Mouse (Mus musculus) forebrain, embryonic 14.5 days (tissue): Measurements from ENCODE around the gene Gm10320. TPM values are rescaled to one million over a fixed set of nuclear protein-coding genes. Genes with fewer than 3 reads are reported as not detected.

ENCODE experiments used
- ATAC-seq: fragments of 200-750 bp; cut with Nextera tagmentation; 2 replicates; pipeline ENCODE4 v1.8.0; 2017; ENCODE audit warnings: mild to moderate bottlenecking, moderate library complexity
- DNase-seq: peaks from one replicate; pipeline ENCODE4 v3.0.0-alpha.2; 2015; ENCODE audit warnings: low spot score
- H3K27ac ChIP-seq: fragments of 300-500 bp; sonication (generic); 2 replicates; pipeline ENCODE4 v1.5.1; 2014; ENCODE audit warnings: low read depth, mild to moderate bottlenecking, control low read depth, low read length, moderate library complexity
- H3K27me3 ChIP-seq: fragments of 300-500 bp; sonication (generic); replicated peaks from 2 replicates; pipeline ENCODE4 v1.6.1; 2014; ENCODE audit warnings: low read length, control low read depth, mixed read lengths; ENCODE audit not compliant: control insufficient read depth, insufficient read depth
- H3K36me3 ChIP-seq: fragments of 300-500 bp; sonication (generic); 2 replicates; pipeline ENCODE4 v1.6.1; 2014; ENCODE audit warnings: low read length, control low read depth; ENCODE audit not compliant: control insufficient read depth, insufficient read depth
- H3K4me1 ChIP-seq: fragments of 300-500 bp; sonication (generic); 2 replicates; pipeline ENCODE4 v1.6.1; 2014; ENCODE audit warnings: antibody characterized with exemption, low read length, control low read depth; ENCODE audit not compliant: control insufficient read depth, insufficient read depth
- H3K4me2 ChIP-seq: fragments of 300-500 bp; sonication (generic); 2 replicates; pipeline ENCODE4 v1.6.1; 2014; ENCODE audit warnings: mild to moderate bottlenecking, control low read depth, low read length
- H3K4me3 ChIP-seq: fragments of 300-500 bp; sonication (generic); 2 replicates; pipeline ENCODE4 v1.5.1; 2014; ENCODE audit warnings: low read depth, low read length, control low read depth
- H3K9ac ChIP-seq: fragments of 300-500 bp; sonication (generic); 2 replicates; pipeline ENCODE4 v1.6.1; 2014; ENCODE audit warnings: mild to moderate bottlenecking, low read length, control low read depth, moderate library complexity
- H3K9me3 ChIP-seq: fragments of 300-500 bp; sonication (generic); replicated peaks from 2 replicates; pipeline ENCODE4 v1.6.1; 2016; ENCODE audit warnings: low read length, control low read depth, mixed read lengths; ENCODE audit not compliant: control insufficient read depth
- whole genome bisulfite sequencing: fragments of 180-500 bp; shearing (Covaris S2); extraction: QIAGEN DNeasy Blood & Tissue Kit; methylation state at CpG from one replicate; pipeline ENCODE4 v1.1.7; 2014; 5-methylcytosine and 5-hydroxymethylcytosine counted together
- polyA plus RNA-seq: library from polyadenylated mRNA; unstranded; fragments of >200 nt; fragmentation: Nextera tagmentation; extraction: Ambion mirVana; gene quantifications from 2 replicates; pipeline ENCODE4 v1.2.1, GENCODE M21; 2014

Gm10320 gene
- polyA plus RNA-seq, 1 experiment from 2014 or later: 0.85 TPM

DNA sequence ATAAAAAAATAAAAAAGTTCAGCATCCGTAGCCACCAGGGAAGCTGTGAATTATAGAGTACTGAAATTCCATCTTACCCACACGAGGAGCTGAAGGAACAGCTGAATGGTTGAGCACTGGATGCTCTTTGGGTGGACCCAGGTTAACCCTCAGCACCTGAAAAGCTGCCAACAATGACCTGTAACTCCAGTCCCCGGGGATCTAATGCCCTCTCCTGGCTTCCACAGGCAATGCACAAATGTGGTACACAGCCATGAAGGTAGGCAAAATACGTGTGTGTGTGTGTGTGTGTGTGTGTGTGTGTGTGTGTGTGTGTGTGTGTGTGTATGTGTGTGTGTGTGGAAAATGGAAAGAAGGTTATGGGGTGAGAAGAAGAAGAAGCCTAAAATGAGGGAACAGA lies 30.3 kb downstream of the Gm10320 start:
- no peak overlapping the region for H3K4me3 ChIP-seq
- H3K9me3 ChIP-seq: no peaks in the 10 kb centered on the region
- H3K27ac ChIP-seq: no peak overlapping the region
- no peaks in the 10 kb centered on the region for H3K36me3 ChIP-seq
- ATAC-seq (no peak), DNase-seq (no peak)
- no peak overlapping the region for H3K4me2 ChIP-seq
- 69% methylated on average over 4 of the region's 4 CpGs for WGBS
- no peak overlapping the region for H3K9ac ChIP-seq
- H3K27me3 ChIP-seq: no peaks in the 10 kb centered on the region
- H3K4me1 ChIP-seq: no peaks in the 10 kb centered on the region

DNA sequence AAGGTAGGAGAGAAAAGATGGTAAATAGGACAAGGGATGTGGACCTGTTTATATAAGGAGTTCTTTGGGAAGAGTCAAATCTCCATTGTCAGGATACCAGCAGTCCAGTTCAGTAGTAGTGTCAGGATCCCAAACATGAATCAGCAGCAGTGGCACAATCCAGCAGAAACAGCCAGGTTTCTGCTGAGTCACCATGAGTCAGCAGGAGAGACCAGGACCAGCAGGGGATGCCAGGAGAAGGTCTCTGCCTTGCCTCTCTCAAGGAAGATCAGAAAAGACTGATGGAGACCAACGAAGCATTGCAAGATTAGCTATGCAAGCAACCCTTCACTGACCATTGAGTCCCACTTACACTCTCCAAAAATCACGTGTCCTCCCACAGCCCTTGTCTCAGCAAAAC lies 35.4 kb downstream of the Gm10320 start:
- Histone ChIP-seq H3K27ac (no peak overlapping the region), H3K9me3 (peaks cover 5% of the 10 kb centered on the region; the same call in 1 of the 2 replicates), H3K36me3 (no peaks in the 10 kb centered on the region), H3K4me3 (no peak overlapping the region), H3K9ac (no peak overlapping the region), H3K4me2 (no peak overlapping the region), H3K4me1 (no peaks in the 10 kb centered on the region), H3K27me3 (no peaks in the 10 kb centered on the region)
- WGBS: 67% methylated on average over 2 of the region's 2 CpGs
- no peak for ATAC-seq
- no peak for DNase-seq

DNA sequence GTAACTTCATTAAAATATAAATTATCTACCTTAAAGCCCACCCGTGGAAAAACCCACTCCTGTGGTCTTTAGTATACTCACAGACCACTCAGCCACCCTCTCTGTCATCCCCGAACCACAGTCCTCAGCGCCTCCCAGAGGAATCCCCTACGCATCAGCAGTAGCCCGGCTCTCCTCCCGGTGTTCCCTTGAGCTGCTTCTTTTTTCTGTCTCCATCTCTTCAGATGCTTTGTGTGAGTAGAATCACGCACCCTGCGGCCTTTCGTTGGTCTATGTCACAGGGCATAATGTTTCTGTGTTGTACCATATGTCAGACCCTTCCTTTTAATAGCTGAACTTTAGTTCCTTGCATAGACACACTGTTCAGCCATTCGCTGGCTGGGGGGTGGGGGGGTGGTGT lies 36.2 kb downstream of the Gm10320 start:
- H3K36me3 ChIP-seq: no peaks in the 10 kb centered on the region
- H3K4me1 ChIP-seq: no peaks in the 10 kb centered on the region
- ATAC-seq: no peak
- no peak for DNase-seq
- H3K27ac ChIP-seq: no peak overlapping the region
- H3K9me3 ChIP-seq: peaks cover 5% of the 10 kb centered on the region; the same call in 1 of the 2 replicates
- no peak overlapping the region for H3K9ac ChIP-seq
- H3K4me2 ChIP-seq: no peak overlapping the region
- 84% methylated on average over 10 of the region's 10 CpGs for WGBS
- H3K27me3 ChIP-seq: no peaks in the 10 kb centered on the region
- H3K4me3 ChIP-seq: no peak overlapping the region

DNA sequence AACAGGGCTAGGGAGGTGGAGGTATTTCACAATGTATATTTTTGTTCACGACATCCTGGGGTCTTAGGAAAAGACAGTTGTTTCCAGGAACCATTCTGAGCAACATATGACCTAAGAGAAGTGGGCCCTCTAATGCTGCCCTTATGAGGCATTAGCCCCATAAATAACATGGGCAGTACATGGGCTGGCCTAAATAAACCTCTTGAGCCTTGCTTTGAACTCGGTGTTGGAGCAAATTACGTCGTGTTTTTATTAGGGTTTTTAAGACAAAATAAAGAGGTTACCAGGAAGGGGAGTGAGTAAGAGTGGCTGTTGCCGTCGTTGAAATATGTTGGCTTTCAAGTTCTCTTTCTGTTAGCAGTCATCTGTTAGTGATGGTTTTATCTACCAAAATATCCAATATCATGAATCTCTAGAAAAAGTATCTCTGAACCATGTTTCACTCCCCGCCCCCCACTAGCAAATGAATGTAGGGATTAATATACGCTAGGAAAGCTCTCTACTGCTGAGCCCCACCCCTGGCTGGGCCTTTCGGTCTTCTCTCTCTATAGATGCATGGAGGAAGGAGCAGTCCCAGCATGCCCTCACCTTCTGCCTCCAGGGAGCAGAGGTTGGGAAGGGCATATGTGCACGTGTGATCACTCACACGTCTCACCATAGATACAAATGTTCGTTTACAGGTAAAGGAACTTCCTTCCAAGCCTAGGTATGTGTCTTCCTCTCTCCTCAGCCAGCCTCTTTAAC lies 37.4 kb downstream of the Gm10320 start:
- Histone ChIP-seq H3K9ac (no peak overlapping the region), H3K4me3 (no peak overlapping the region), H3K27ac (no peak overlapping the region), H3K27me3 (no peaks in the 10 kb centered on the region), H3K4me2 (no peak overlapping the region), H3K4me1 (no peaks in the 10 kb centered on the region), H3K9me3 (peaks cover 5% of the 10 kb centered on the region; the same call in 1 of the 2 replicates), H3K36me3 (no peaks in the 10 kb centered on the region)
- WGBS: 87% methylated on average over 12 of the region's 12 CpGs
- DNase-seq (no peak), ATAC-seq (no peak)

DNA sequence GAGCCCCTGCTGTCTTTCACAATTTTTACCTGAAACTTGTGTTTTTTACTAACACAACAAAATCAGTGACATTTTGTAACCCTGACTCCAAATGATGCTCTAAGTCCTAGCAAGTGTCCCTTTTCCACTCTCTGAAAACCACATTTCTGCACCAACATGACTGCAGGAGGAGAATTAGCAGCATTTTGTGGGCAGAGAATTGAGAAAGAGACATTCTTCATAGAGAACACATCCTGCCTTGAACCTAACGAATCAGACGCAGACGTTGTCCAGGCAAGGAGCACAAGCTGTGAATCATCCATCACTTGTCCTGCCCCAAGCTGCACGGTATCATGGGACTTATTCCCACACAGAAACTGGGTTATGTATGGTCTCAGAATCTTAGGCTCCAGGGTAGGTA lies 38.7 kb downstream of the Gm10320 start:
- DNase-seq: no peak
- no peaks in the 10 kb centered on the region for H3K4me1 ChIP-seq
- H3K27ac ChIP-seq: no peak overlapping the region
- H3K4me2 ChIP-seq: no peak overlapping the region
- H3K9me3 ChIP-seq: peaks cover 5% of the 10 kb centered on the region; the same call in 1 of the 2 replicates
- H3K9ac ChIP-seq: no peak overlapping the region
- no peak for ATAC-seq
- 88% methylated on average over 4 of the region's 4 CpGs for WGBS
- no peaks in the 10 kb centered on the region for H3K27me3 ChIP-seq
- no peaks in the 10 kb centered on the region for H3K36me3 ChIP-seq
- H3K4me3 ChIP-seq: no peak overlapping the region

DNA sequence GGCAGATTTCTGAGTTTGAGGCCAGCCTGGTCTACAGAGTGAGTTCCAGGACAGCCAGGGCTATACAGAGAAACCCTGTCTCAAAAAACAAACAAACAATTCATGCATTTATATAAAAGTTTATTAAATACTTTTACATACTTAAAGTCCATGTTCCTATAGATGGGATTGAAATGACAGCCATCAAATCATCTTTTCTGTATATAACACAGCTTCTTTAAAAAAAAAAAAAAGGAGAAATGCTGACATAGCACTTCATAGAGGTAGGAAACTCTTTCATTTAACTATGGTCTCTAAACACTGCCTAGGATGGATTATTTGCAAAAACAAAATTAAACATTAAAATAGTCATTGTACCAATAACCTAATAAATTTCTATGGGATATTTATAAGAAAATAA lies 43.1 kb downstream of the Gm10320 start:
- DNase-seq: no peak
- Histone ChIP-seq H3K36me3 (no peaks in the 10 kb centered on the region), H3K4me1 (no peaks in the 10 kb centered on the region), H3K27me3 (no peaks in the 10 kb centered on the region), H3K4me2 (no peak overlapping the region), H3K9me3 (peaks cover 5% of the 10 kb centered on the region; the same call in 1 of the 2 replicates), H3K27ac (no peak overlapping the region), H3K9ac (no peak overlapping the region), H3K4me3 (no peak overlapping the region)
- ATAC-seq: no peak

DNA sequence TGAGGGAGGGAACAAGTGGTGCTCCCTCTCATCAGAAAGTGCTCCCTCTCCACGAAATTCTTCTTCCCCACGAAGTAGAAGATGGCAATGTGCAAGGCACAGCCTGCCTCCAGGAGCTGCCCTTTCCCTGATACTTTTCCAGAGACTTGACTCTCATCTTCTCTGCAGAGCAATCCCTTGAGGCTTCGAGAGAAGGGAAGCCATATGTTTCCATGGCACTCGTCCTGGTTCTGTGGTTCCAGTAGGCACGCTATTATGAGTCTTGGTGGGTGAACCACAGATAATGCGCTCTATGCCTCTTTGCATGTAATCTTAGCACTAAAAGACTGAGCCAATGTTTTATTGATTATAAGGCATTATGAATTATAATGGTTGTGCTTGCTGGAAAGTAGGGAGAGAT lies 44.1 kb downstream of the Gm10320 start:
- no peak for DNase-seq
- no peaks in the 10 kb centered on the region for H3K27me3 ChIP-seq
- WGBS: 85% methylated on average over 6 of the region's 6 CpGs
- no peak overlapping the region for H3K4me2 ChIP-seq
- ATAC-seq: no peak
- peaks cover 5% of the 10 kb centered on the region; the same call in 1 of the 2 replicates for H3K9me3 ChIP-seq
- H3K4me1 ChIP-seq: no peaks in the 10 kb centered on the region
- no peaks in the 10 kb centered on the region for H3K36me3 ChIP-seq
- H3K9ac ChIP-seq: no peak overlapping the region
- H3K4me3 ChIP-seq: no peak overlapping the region
- H3K27ac ChIP-seq: no peak overlapping the region

DNA sequence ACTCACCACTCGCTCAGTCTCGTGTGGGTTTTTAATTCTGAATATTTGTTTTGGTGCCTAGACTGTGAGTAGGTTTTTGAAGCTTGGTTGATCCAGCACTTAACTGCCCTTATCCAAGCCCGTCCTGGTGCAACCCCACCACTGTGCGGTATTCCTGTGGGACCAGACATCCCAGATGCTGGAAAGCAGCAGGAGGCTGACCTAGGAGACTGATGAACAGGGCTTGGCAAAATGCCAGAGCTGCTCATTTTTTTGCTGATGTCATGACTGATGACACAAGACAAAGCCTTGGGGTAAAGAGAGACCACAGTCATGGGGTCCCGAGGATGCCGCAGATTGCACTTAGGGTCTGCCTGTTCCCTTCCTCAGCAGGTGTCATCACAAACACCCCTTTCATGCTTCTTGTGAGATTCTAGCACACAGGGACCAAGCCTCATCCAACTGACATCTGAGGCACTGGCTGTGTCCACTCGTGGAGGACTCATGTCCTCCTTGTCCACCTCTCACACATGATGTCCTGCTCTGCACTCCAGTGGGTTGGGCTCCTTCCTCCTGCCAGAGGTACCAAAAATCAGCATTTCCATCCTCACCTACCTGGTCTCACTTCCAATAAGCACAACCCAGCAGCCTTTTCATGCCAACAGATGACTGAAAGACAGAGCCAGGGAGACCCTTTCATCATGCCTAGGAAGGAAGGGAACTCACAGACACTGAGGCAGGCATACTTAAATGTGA lies 46.2 kb downstream of the Gm10320 start:
- WGBS: 94% methylated on average over 7 of the region's 7 CpGs
- no peaks in the 10 kb centered on the region for H3K36me3 ChIP-seq
- DNase-seq (peak; percentile 10), ATAC-seq (no peak)
- H3K4me2 ChIP-seq: no peak overlapping the region
- no peaks in the 10 kb centered on the region for H3K27me3 ChIP-seq
- H3K4me1 ChIP-seq: no peaks in the 10 kb centered on the region
- no peak overlapping the region for H3K4me3 ChIP-seq
- H3K27ac ChIP-seq: no peak overlapping the region
- H3K9me3 ChIP-seq: no peaks in the 10 kb centered on the region
- no peak overlapping the region for H3K9ac ChIP-seq

DNA sequence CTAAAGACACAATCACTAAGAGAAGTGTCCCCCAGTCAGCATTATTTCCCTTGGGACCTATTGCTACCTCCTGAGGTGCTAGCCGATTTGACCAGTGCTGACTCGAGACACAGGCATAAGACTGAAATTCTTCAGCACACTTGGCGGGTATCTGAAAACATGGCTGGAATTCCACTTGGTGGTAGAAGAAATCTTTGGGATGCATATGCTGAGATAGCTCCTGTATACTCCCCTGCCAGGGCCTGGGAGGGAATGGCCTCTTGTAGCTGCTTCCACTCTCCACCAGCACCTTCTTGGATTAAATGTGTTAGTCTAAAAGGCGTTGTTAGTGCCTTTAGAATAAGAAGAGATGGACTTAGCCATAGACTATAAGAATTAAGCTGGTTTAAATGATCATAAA lies 50.8 kb downstream of the Gm10320 start:
- Histone ChIP-seq H3K27me3 (no peaks in the 10 kb centered on the region), H3K4me3 (no peak overlapping the region), H3K9ac (no peak overlapping the region), H3K27ac (no peak overlapping the region), H3K4me1 (no peaks in the 10 kb centered on the region), H3K9me3 (no peaks in the 10 kb centered on the region), H3K4me2 (no peak overlapping the region), H3K36me3 (no peaks in the 10 kb centered on the region)
- 88% methylated on average over 4 of the region's 4 CpGs for WGBS
- ATAC-seq: no peak
- no peak for DNase-seq
